Mouse (Mus musculus) olfactory bulb, adult 2 months (tissue): ENCODE measurements around the gene Dis3l2.

ENCODE experiments used
- CTCF ChIP-seq: fragments of 200-500 bp; IDR thresholded peaks from 2 replicates; pipeline ENCODE4 v1.5.1; 2012; ENCODE audit warnings: low read depth, mild to moderate bottlenecking, low read length, moderate library complexity; ENCODE audit not compliant: insufficient read depth
- POLR2A ChIP-seq: fragments of 200-500 bp; IDR thresholded peaks from 2 replicates; pipeline ENCODE4 v1.6.1; 2012; ENCODE audit warnings: mild to moderate bottlenecking, low read depth, low read length, moderate library complexity; ENCODE audit not compliant: insufficient read depth

DNA sequence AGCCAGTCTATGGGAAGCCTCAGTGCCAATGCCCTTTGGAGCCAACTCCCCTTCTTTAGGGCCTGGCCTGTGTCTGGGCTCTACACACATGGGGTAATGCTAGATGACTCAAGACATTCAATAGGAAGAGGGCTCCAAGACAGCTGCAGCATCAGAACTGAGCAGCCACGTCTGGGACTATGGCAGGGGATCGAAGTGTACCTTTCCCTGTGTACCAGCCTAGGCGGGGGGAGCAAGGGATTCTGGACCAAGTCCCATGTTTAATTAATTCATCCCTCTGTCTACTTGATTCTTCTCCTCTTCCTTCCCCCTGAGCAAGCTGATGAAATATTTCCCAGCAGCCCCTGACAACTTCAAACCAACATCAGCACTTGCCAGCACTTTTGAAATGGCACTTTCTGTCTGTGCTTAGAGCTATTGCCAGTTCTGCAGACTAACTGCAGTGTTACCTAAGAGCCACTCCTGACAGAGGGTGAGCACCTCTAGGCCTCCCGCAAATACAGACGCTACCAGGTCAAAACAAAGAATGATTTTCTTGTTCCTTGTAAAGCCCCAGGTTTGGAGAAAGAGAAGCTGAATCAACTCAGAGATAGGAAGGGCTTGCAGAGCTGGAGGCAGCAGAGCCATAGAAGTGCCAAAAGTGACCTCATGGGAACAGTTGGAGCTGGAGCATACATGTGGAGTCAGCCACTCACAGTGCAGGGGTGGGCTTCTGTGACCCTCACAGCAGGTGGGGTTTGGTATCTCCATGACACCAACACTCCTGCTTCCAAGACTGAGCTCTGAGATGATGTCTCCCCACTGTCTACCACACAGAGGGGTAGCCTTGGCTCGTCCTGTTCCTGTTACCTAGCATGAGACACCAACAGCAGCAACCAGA lies 319.9 kb downstream of the Dis3l2 start:
- TF ChIP-seq POLR2A (no peak), CTCF (no peak)
